Mouse (Mus musculus) heart, postnatal 0 days (tissue): ENCODE results near the gene Bckdha.

Experiments used
- CTCF ChIP-seq: IDR thresholded peaks from 2 replicates; pipeline ENCODE4 v1.5.1; 2016; ENCODE audit warnings: antibody characterized with exemption, control low read depth, low read depth
- EP300 ChIP-seq: IDR thresholded peaks from 2 replicates; pipeline ENCODE4 v1.6.1; 2016; ENCODE audit warnings: antibody characterized with exemption, low read depth

- no peak for TF ChIP-seq EP300
- peak; percentile 74 for TF ChIP-seq CTCF
These were observed 59.1 kb downstream of the Bckdha start for GRCm38 (mm10) chr7:25599663-25600062.
